Mouse (Mus musculus): ENCODE measurements at regions not wholly inside any gene's neighbourhood (a gene's known extent, or its start where the extent isn't known, plus 50 kb on each side); places are given as distances from the start of the nearest gene placed in this dataset.

GRCm38 (mm10) chr16:84039946-84040345 lies 475.0 kb upstream of the A730009L09Rik start:
- DNase-seq = no peak

GRCm38 (mm10) chr16:84042010-84042449 lies 472.9 kb upstream of the A730009L09Rik start:
- DNase-seq = peak in 1 of 2 experiments; percentile 4

- DNase-seq = no peak
Observed at GRCm38 (mm10) chr16:84045333-84045732, 469.6 kb upstream of the A730009L09Rik start.

Measured in heart, adult 18-20 months (tissue).